Mouse (Mus musculus) limb, embryonic 14.5 days (tissue): ENCODE results near the gene Nucb1. TPM values are rescaled to one million over a fixed set of nuclear protein-coding genes. Genes with fewer than 3 reads are reported as not detected.
"Not testable (repeated sequence)": the region's sequence is repeated elsewhere in the genome, so short reads cannot be mapped to it uniquely, and the experiment has no call there.

Experiments used
- ATAC-seq: fragments of 200-750 bp; cut with Nextera tagmentation; 2 replicates; pipeline ENCODE4 v1.8.0; 2017; ENCODE audit warnings: low read depth, moderate number of reproducible peaks, moderate TSS enrichment; ENCODE audit not compliant: low FRiP score
- DNase-seq: peaks from one replicate; pipeline ENCODE4 v3.0.0-alpha.2; 2015; ENCODE audit warnings: low spot score
- H3K27ac ChIP-seq: fragments of 300-500 bp; sonication (generic); replicated peaks from 2 replicates; pipeline ENCODE4 v1.5.1; 2014; ENCODE audit warnings: low read depth, mild to moderate bottlenecking, low read length, moderate library complexity, mixed read lengths
- H3K27me3 ChIP-seq: fragments of 300-500 bp; sonication (generic); 2 replicates; pipeline ENCODE4 v1.6.1; 2014; ENCODE audit warnings: low read length, mixed read lengths; ENCODE audit not compliant: control insufficient read depth, insufficient read depth
- H3K36me3 ChIP-seq: fragments of 300-500 bp; sonication (generic); 2 replicates; pipeline ENCODE4 v1.6.1; 2014; ENCODE audit warnings: mild to moderate bottlenecking, low read length, moderate library complexity, mixed read lengths; ENCODE audit not compliant: control insufficient read depth, insufficient read depth
- H3K4me1 ChIP-seq: fragments of 300-500 bp; sonication (generic); 2 replicates; pipeline ENCODE4 v1.6.1; 2014; ENCODE audit warnings: antibody characterized with exemption, low read length, mixed read lengths; ENCODE audit not compliant: control insufficient read depth, insufficient read depth
- H3K4me2 ChIP-seq: fragments of 300-500 bp; sonication (generic); replicated peaks from 2 replicates; pipeline ENCODE4 v1.6.1; 2014; ENCODE audit warnings: low read depth, mild to moderate bottlenecking, low read length, moderate library complexity; ENCODE audit not compliant: severe bottlenecking
- H3K4me3 ChIP-seq: fragments of 300-500 bp; sonication (generic); replicated peaks from 2 replicates; pipeline ENCODE4 v1.5.1; 2014; ENCODE audit warnings: low read length
- H3K9ac ChIP-seq: fragments of 300-500 bp; sonication (generic); 2 replicates; pipeline ENCODE4 v1.6.1; 2014; ENCODE audit warnings: mild to moderate bottlenecking, low read depth, low read length, moderate library complexity; ENCODE audit not compliant: severe bottlenecking
- H3K9me3 ChIP-seq: fragments of 300-500 bp; sonication (generic); 2 replicates; pipeline ENCODE4 v1.6.1; 2016; ENCODE audit warnings: low read length; ENCODE audit not compliant: control insufficient read depth
- POLR2A ChIP-seq: fragments of 200-500 bp; IDR thresholded peaks from 2 replicates; pipeline ENCODE4 v1.8.0; 2012; ENCODE audit warnings: inconsistent platforms, mild to moderate bottlenecking, moderate library complexity, borderline replicate concordance; ENCODE audit not compliant: insufficient read depth, insufficient read length; ENCODE audit errors: extremely low read depth
- WGBS: fragments of 180-500 bp; shearing (Covaris S2); extraction: QIAGEN DNeasy Blood & Tissue Kit; methylation state at CpG from one replicate; pipeline ENCODE4 v1.1.7; 2014; 5-methylcytosine and 5-hydroxymethylcytosine counted together
- polyA plus RNA-seq, 2 experiments: library from polyadenylated mRNA; depleted of rRNA in 1 of 2; stranded (reverse) in 1 of 2; unstranded in 1 of 2; fragments of >200 nt; fragmentation: Nextera tagmentation in 1 of 2; extraction: Ambion mirVana in 1 of 2; gene quantifications; 2 replicates each; pipeline versions ENCODE4 v1.2.1 to v1.2.3; 2012 to 2014

Gene Nucb1
- polyA plus RNA-seq, 2 experiments: 239 to 299 TPM

DNA sequence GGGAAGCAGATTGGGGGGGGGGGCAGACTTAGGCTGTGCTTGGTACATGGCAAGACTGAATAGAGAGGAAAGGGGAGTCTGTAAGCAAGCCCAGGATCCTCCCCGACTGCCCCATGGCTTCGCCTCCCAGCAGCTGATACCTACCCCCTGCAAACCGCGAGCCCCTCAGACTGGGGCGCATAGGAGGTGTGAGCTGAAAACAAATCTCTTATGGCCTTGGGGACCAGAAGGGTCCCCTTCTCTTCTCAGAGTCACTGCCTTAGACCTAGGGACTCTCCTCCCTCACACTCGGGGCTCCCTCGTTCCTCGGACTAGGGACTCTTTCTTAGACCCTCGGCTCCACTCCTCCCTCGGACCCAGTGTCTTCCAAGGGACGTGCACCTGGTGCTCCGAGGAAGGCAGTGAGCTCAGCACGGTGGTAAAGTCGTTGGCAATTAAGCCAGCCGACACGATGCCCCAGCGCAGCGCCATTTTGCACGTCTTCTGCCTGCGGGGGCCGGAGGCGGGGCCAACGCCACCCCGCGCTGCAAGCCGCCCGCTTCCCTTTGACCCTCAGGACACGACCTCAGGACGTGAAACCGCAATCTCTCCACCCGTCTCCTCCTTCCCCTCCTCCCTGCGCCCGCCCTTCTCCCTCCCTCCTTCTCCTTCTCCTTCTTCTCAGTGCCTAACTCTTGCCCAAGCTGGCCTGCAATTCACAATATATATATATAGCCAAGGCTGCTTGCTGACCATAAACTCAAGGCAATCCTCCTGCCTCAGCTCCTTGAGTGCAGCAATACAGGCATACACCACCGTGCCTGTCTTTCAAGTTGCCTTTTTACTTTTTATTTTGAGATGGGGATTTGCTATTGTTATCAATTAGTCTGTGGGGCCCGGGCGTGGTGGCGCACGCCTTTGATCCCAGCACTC, 21.7 kb downstream of the Nucb1 start, which contains the start of gene Dhdh:
Dhdh (minus strand) TSS at position 513 of the 912 bp plus-strand sequence.
- ATAC-seq: peak; percentile 24
- Histone ChIP-seq H3K36me3 (peaks cover 19% of the 10 kb centered on the region), H3K4me2 (peak within 1 kb of the TSS; percentile 64), H3K27me3 (no peaks in the 10 kb centered on the region), H3K9ac (peak within 1 kb of the TSS; percentile 54), H3K27ac (peak within 1 kb of the TSS; percentile 61), H3K9me3 (no peaks in the 10 kb centered on the region), H3K4me3 (peak within 1 kb of the TSS; percentile 37), H3K4me1 (peaks cover 14% of the 10 kb centered on the region)
- peak; percentile 8 for DNase-seq
- no peak for TF ChIP-seq POLR2A
- WGBS: 11% methylated on average over 35 of the region's 38 CpGs

DNA sequence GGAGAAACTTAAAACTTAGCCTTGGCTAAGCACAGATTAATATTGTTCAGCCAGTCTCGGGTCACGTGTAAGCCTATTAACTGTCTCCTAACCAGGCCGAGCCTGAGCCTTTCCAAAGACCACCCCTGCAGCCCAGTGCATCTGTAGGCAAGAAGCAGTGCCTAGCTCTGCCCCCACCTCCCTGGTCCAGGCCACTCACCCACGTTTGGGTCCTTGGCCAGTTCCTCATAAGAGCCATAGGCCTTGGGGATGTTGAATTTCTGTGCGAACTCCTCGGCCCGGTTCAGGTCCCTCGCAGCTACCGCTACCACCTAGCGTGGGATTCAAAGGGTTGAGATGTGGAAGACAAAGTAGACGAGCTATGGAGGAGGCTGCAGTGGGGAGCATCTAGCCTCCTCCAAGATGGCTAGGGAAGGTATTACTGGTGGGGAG, 22.3 kb downstream of the Nucb1 start:
- ATAC-seq (peak; percentile 49), DNase-seq (no peak)
- H3K4me1 ChIP-seq: peaks cover 14% of the 10 kb centered on the region
- peak overlapping the region; percentile 37 for H3K4me3 ChIP-seq
- no peak for TF ChIP-seq POLR2A
- H3K9me3 ChIP-seq: no peaks in the 10 kb centered on the region
- 33% methylated on average over 11 of the region's 11 CpGs for WGBS
- H3K27ac ChIP-seq: peak overlapping the region; percentile 61
- no peaks in the 10 kb centered on the region for H3K27me3 ChIP-seq
- H3K4me2 ChIP-seq: peak overlapping the region; percentile 64
- H3K9ac ChIP-seq: peak overlapping the region; percentile 54
- H3K36me3 ChIP-seq: peaks cover 12% of the 10 kb centered on the region

- 80% methylated on average over 12 of the region's 12 CpGs for WGBS
- DNase-seq (no peak), ATAC-seq (no peak)
- no peak within 1 kb of the TSS for H3K4me3 ChIP-seq
- TF ChIP-seq POLR2A: no peak
- H3K27ac ChIP-seq: peak within 1 kb of the TSS; percentile 61
- H3K36me3 ChIP-seq: 0 out of 2 replicates have a peak, but pooled peaks cover 2% of the 10 kb centered on the region
- H3K27me3 ChIP-seq: no peaks in the 10 kb centered on the region
- no peaks in the 10 kb centered on the region for H3K9me3 ChIP-seq
- peaks cover 14% of the 10 kb centered on the region for H3K4me1 ChIP-seq
- no peak within 1 kb of the TSS for H3K4me2 ChIP-seq
- no peak within 1 kb of the TSS for H3K9ac ChIP-seq
These were observed 23.3 kb downstream of the Nucb1 start, which contains the start of gene Gm45808 for GRCm38 (mm10) chr7:45486761-45487415. TSS of gene Gm45808 (minus strand) at chr7:45486811.

- Histone ChIP-seq H3K27me3 (no peaks in the 10 kb centered on the region), H3K4me2 (no peak overlapping the region), H3K36me3 (no peaks in the 10 kb centered on the region), H3K27ac (no peak overlapping the region), H3K9ac (no peak overlapping the region), H3K4me1 (peaks cover 12% of the 10 kb centered on the region), H3K9me3 (no peaks in the 10 kb centered on the region), H3K4me3 (no peak overlapping the region)
- no peak for ATAC-seq
- no peak for TF ChIP-seq POLR2A
- no peak for DNase-seq
- 72% methylated on average over 7 of the region's 7 CpGs for WGBS
These were observed 24.0 kb downstream of the Nucb1 start for GRCm38 (mm10) chr7:45486158-45486557.

GRCm38 (mm10) chr7:45484985-45485384, 25.2 kb downstream of the Nucb1 start:
- DNase-seq, H3K9me3 ChIP-seq, H3K9ac ChIP-seq, ATAC-seq, H3K4me2 ChIP-seq, H3K4me1 ChIP-seq, H3K36me3 ChIP-seq, H3K4me3 ChIP-seq, H3K27me3 ChIP-seq, H3K27ac ChIP-seq: not testable (repeated sequence)
- WGBS: 86% methylated on average over 5 of the region's 5 CpGs
